Mouse (Mus musculus) kidney, postnatal 25 days (tissue): ENCODE measurements at regions not wholly inside any gene's neighbourhood (a gene's known extent, or its start where the extent isn't known, plus 50 kb on each side); places are given as distances from the start of the nearest gene placed in this dataset.

Experiments
- DNase-seq, 2 experiments: peaks; one replicate each; pipeline ENCODE4 v3.0.0; 2021; ENCODE audit warnings: mixed read lengths in 2 of 2

- no peak for DNase-seq
Measured at GRCm38 (mm10) chr1:18384079-18384478, 119.1 kb upstream of the Defb41 start.

- no peak for DNase-seq
Measured at GRCm38 (mm10) chr1:18359951-18360731, 95.2 kb upstream of the Defb41 start.

- DNase-seq, result no peak
Measured at GRCm38 (mm10) chr1:18338871-18339270, 73.9 kb upstream of the Defb41 start.
